Mouse (Mus musculus) urinary bladder, postnatal 10 days (tissue): ENCODE data around the gene Deup1.

ENCODE experiments used
- DNase-seq: peaks from one replicate; pipeline ENCODE4 v3.0.0; 2022; ENCODE audit warnings: low spot score

Deup1 gene

DNA sequence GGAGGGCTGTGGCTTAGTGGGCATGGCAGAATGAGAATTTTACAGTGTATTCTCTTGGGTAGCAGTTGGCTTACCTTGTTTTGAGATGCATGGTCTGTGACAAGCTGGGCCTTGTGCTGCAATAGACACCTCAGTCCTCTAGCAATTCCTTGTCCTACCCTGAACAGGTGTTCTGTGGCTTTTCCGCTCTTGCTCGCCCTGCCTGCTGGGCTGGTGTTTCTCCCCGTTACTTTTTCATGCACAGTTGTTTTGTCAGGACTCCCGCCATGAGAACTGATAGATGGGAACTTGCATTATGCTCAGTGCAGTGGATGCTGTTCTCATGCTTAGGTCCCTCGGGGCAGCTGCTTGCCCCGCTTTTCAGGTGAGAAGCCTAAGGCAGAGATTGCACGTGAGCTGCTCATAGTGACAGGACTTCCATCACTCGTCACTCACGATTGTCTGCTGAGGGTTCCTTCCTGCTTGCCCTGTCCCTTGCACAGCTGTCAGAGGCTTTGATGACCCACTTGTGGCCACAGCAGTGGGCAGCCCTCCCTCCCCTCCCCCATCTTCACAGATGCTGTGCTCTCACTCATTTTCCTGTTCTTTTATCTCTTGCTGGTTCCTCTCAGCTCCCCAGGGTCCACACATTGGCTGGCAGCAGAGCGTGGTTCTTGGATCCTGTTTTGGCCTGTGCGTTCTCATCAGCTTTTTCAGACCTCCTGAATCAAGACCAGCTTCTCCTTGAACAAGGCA is 94.2 kb downstream of the Deup1 start:
- no peak for DNase-seq

DNA sequence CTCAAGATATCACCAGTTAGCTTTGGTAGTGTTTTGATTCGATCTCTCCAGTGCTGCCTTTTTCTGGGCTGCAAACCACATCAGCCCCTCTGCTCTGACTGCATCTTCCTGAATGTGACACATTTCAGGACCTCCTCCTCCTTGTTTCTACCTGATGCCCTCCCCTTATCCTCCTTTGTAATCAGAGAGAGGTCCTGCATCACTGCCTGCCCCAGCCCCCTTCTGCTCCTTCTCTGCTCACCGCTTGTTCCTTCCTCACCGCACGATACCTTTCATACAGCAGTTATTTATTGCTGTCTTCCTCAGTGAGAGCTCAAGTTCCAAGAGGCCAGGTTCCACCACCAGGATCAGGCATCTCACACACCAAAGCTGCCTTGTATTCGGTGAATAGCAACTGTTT is 96.5 kb downstream of the Deup1 start:
- no peak for DNase-seq

GRCm38 (mm10) chr9:15529965-15530320 is 97.8 kb downstream of the Deup1 start:
- no peak for DNase-seq

GRCm38 (mm10) chr9:15529275-15529964 is 98.3 kb downstream of the Deup1 start:
- no peak for DNase-seq

DNA sequence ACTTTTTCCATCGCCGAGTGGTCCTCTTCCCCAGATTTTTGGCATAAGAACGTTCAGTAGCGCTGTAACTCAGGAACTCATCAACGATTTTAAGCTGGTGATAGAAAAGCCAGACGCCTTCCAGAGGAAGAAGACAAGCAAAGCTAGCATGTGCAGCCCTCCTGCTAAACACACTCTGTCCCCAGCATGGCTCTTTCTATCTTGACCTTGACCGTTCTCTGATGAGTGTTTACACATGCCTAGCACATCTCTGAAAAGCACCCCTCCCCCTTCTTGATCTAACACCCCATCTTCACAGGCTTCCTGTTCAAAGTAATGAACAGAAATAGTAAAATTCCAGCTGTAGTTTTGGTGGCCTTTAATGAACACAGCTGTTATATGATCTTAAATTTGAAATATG is 99.4 kb downstream of the Deup1 start:
- no peak for DNase-seq

- no peak for DNase-seq
Observed at GRCm38 (mm10) chr9:15527846-15528245, 99.9 kb downstream of the Deup1 start.

- no peak for DNase-seq
Observed at GRCm38 (mm10) chr9:15526539-15526938, 101.2 kb downstream of the Deup1 start.

GRCm38 (mm10) chr9:15525246-15525645 is 102.5 kb downstream of the Deup1 start:
- no peak for DNase-seq

- no peak for DNase-seq
Observed at GRCm38 (mm10) chr9:15523646-15524045, 104.1 kb downstream of the Deup1 start.

- no peak for DNase-seq
Observed at GRCm38 (mm10) chr9:15522887-15523286, 104.8 kb downstream of the Deup1 start.

GRCm38 (mm10) chr9:15522348-15522747 is 105.4 kb downstream of the Deup1 start:
- no peak for DNase-seq

DNA sequence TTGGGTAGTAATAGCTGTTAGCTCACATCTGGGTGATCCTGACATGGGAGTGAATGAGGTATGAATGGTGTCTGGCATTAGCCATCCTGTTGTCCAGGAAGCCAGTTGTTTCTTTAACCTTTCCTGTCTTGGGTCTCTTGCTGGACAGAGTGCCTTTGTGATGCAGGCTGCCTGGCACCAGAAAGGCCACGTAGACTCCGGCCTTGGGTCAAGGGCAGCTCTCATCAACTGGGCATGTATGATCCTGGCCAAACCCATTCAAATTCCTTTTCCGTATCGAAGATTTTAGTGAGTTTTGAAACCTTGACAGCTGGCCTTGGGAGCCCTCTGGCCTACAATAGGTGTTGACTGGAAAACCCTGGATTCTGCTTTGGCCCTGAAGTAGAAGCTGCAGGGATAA is 109.8 kb downstream of the Deup1 start:
- DNase-seq: no peak

GRCm38 (mm10) chr9:15516007-15516406 is 111.7 kb downstream of the Deup1 start:
- no peak for DNase-seq

DNA sequence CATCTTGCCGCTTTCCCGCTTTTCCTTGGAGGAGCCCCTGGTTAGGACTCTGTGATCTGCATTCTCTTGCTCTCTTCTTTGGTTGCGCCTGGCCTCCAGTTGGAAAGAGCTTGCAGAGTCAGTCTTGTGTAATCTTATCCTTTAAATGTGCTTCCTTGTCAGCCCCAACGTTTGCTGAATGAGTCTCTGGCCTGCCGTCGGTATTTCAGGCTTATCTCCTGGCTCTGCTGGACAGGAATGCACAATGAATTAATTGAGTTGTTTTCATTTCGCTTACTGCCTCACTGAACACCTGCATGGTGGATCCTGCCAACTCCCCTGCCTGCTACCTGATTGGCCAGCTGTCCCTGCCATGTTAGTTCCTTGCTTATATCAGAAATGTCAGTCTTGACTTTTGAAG is 114.8 kb downstream of the Deup1 start:
- no peak for DNase-seq

- no peak for DNase-seq
Observed at GRCm38 (mm10) chr9:15510557-15511310, 117.0 kb downstream of the Deup1 start.
